Comparison of ENCODE assay signal across 9 mouse cellular contexts in genomic region chr5:142583616-142584126, GRCm38 (mm10). TPM values are rescaled to one million over a fixed set of nuclear protein-coding genes. Genes with fewer than 3 reads are reported as not detected.
DNase-seq lines count a peak whose midpoint lies in the region; ATAC-seq and TF ChIP-seq lines count a peak whose summit lies in the region.
"Had no signal": no experiment of that assay in that cellular context is flagged by ENCODE, and none has a peak within 500 bp of the region (broad histone marks: within the 10 kb centered on the region; RNA-seq: fewer than 3 reads in every experiment).

No protein-coding gene starts in this region.

- TF ChIP-seq POLR2A in kidney, adult 2 months (IDR thresholded peaks at IDR 0.05; ENCODE audit: low read depth, low read length) = no peak

- H3K27ac ChIP-seq in neural tube, embryonic 11.5 days (ENCODE audit: low read depth, low read length) = no peak overlapping the region
- peak overlapping the region; percentile 71 for H3K27ac ChIP-seq in hindbrain, embryonic 13.5 days
- peak overlapping the region; percentile 63 for H3K27ac ChIP-seq in midbrain, embryonic 12.5 days (replicated peaks)
- H3K27ac ChIP-seq in kidney, adult 2 months (ENCODE audit: insufficient read depth, low read depth, low read length) = no peak overlapping the region

- TF ChIP-seq CTCF in kidney, adult 2 months (conservative IDR thresholded peaks at IDR 0.05; ENCODE audit: insufficient read depth, insufficient read length, low read depth, low read length) = no peak

- H3K9me3 ChIP-seq in neural tube, embryonic 11.5 days (ENCODE audit: control insufficient read depth, low read length) = no peaks in the 10 kb centered on the region
- no peaks in the 10 kb centered on the region for H3K9me3 ChIP-seq in hindbrain, embryonic 13.5 days
- 0 out of 2 replicates have a peak, but pooled peaks cover 2% of the 10 kb centered on the region for H3K9me3 ChIP-seq in midbrain, embryonic 12.5 days

- no peak overlapping the region for H3K9ac ChIP-seq in neural tube, embryonic 11.5 days (ENCODE audit: low read length)
- no peak overlapping the region for H3K9ac ChIP-seq in hindbrain, embryonic 13.5 days
- H3K9ac ChIP-seq in midbrain, embryonic 12.5 days (replicated peaks) = no peak overlapping the region

- peak; percentile 92 for ATAC-seq in neural tube, embryonic 11.5 days (ENCODE audit: insufficient read depth, low FRiP score, low TSS enrichment)
- peak; percentile 90 for ATAC-seq in hindbrain, embryonic 13.5 days (ENCODE audit: low FRiP score)
- peak; percentile 90 for ATAC-seq in midbrain, embryonic 12.5 days (ENCODE audit: low FRiP score, low read depth)

- no peaks in the 10 kb centered on the region for H3K27me3 ChIP-seq in neural tube, embryonic 11.5 days (ENCODE audit: control insufficient read depth, insufficient read depth, low read length)
- H3K27me3 ChIP-seq in hindbrain, embryonic 13.5 days = 0 out of 2 replicates have a peak, but pooled peaks cover 4% of the 10 kb centered on the region
- H3K27me3 ChIP-seq in midbrain, embryonic 12.5 days = peaks cover 3% of the 10 kb centered on the region; the same call in 1 of the 2 replicates
- H3K27me3 ChIP-seq in kidney, adult 2 months (replicated peaks; ENCODE audit: control insufficient read depth, insufficient read depth, low read length) = no peaks in the 10 kb centered on the region

- no peaks in the 10 kb centered on the region for H3K4me1 ChIP-seq in neural tube, embryonic 11.5 days (ENCODE audit: control insufficient read depth, insufficient read depth, low read length)
- peaks cover 25% of the 10 kb centered on the region for H3K4me1 ChIP-seq in hindbrain, embryonic 13.5 days (replicated peaks)
- H3K4me1 ChIP-seq in midbrain, embryonic 12.5 days = peaks cover 11% of the 10 kb centered on the region
- H3K4me1 ChIP-seq in kidney, adult 2 months (ENCODE audit: control insufficient read depth, insufficient read depth, low read length) = no peaks in the 10 kb centered on the region

- no peak overlapping the region for H3K4me3 ChIP-seq in neural tube, embryonic 11.5 days (ENCODE audit: low read depth, low read length)
- H3K4me3 ChIP-seq in hindbrain, embryonic 13.5 days = no peak overlapping the region
- H3K4me3 ChIP-seq in midbrain, embryonic 12.5 days = no peak overlapping the region
- H3K4me3 ChIP-seq in kidney, adult 2 months (ENCODE audit: insufficient read depth, low read depth, low read length) = no peak overlapping the region

- 50% methylated on average over 14 of the region's 14 CpGs for WGBS in neural tube, embryonic 11.5 days
- WGBS in hindbrain, embryonic 13.5 days = 20% methylated on average over 14 of the region's 14 CpGs
- WGBS in midbrain, embryonic 12.5 days = 48% methylated on average over 14 of the region's 14 CpGs
- 57% methylated on average over 14 of the region's 14 CpGs for WGBS in kidney, adult 2 months

- H3K4me2 ChIP-seq in neural tube, embryonic 11.5 days (ENCODE audit: low read depth) = no peak overlapping the region
- H3K4me2 ChIP-seq in hindbrain, embryonic 13.5 days = peak overlapping the region; percentile 25; the same call in 1 of the 2 replicates
- no peak overlapping the region; the same call in 1 of the 2 replicates for H3K4me2 ChIP-seq in midbrain, embryonic 12.5 days (replicated peaks)

- no peaks in the 10 kb centered on the region for H3K36me3 ChIP-seq in neural tube, embryonic 11.5 days (ENCODE audit: control insufficient read depth, insufficient read depth, low read length)
- H3K36me3 ChIP-seq in hindbrain, embryonic 13.5 days = peaks cover 4% of the 10 kb centered on the region; the same call in 1 of the 2 replicates
- H3K36me3 ChIP-seq in midbrain, embryonic 12.5 days = no peaks in the 10 kb centered on the region
- H3K36me3 ChIP-seq in kidney, adult 2 months (ENCODE audit: control insufficient read depth, insufficient read depth, low read length) = no peaks in the 10 kb centered on the region

- peak; percentile 63 for DNase-seq in neural tube, embryonic 11.5 days (ENCODE audit: low spot score)
- no peak for DNase-seq in neural tube, embryonic 10.5 days (ENCODE audit: extremely low spot score, low spot score)
- DNase-seq in testis, postnatal 14 days (ENCODE audit: low spot score) = no peak
- no peak for DNase-seq in kidney, postnatal 36 days
- DNase-seq in urinary bladder, postnatal 10 days (ENCODE audit: low spot score) = no peak
- DNase-seq in kidney, adult 2 months = no peak

RNA-seq across cellular contexts. Expression of gene Mmd2, which starts 24.9 kb away (rescaled TPM):
- 5.0 and 5.7 TPM in 2 replicates for polyA plus RNA-seq in neural tube, embryonic 11.5 days (2014; fragmentation: Nextera tagmentation; extraction: Ambion mirVana)
- 34.1 and 34.8 TPM in 2 replicates for polyA plus RNA-seq in hindbrain, embryonic 13.5 days (2015; fragmentation: Nextera tagmentation; extraction: Ambion mirVana)
- polyA plus RNA-seq in midbrain, embryonic 12.5 days (2016; fragmentation: Nextera tagmentation; extraction: Ambion mirVana) = 10.4 and 11.4 TPM in 2 replicates
- 1.5 and 1.8 TPM in 2 replicates for polyA plus RNA-seq in kidney, adult 2 months (2012; rRNA removed)

RNA-seq across cellular contexts. Expression of gene Radil, which starts 32.8 kb away (rescaled TPM):
- polyA plus RNA-seq in neural tube, embryonic 11.5 days (2014; fragmentation: Nextera tagmentation; extraction: Ambion mirVana) = 6.7 and 7.0 TPM in 2 replicates
- polyA plus RNA-seq in hindbrain, embryonic 13.5 days (2015; fragmentation: Nextera tagmentation; extraction: Ambion mirVana) = 12.9 and 15.7 TPM in 2 replicates
- polyA plus RNA-seq in midbrain, embryonic 12.5 days (2016; fragmentation: Nextera tagmentation; extraction: Ambion mirVana) = 5.2 and 8.3 TPM in 2 replicates
- polyA plus RNA-seq in kidney, adult 2 months (2012; rRNA removed) = 0.67 and 0.88 TPM in 2 replicates

RNA-seq across cellular contexts. Expression of gene Wipi2, which starts 43.8 kb away (rescaled TPM):
- 59.3 and 64.2 TPM in 2 replicates for polyA plus RNA-seq in neural tube, embryonic 11.5 days (2014; fragmentation: Nextera tagmentation; extraction: Ambion mirVana)
- polyA plus RNA-seq in hindbrain, embryonic 13.5 days (2015; fragmentation: Nextera tagmentation; extraction: Ambion mirVana) = 44.4 and 44.5 TPM in 2 replicates
- polyA plus RNA-seq in midbrain, embryonic 12.5 days (2016; fragmentation: Nextera tagmentation; extraction: Ambion mirVana) = 65.1 and 67.6 TPM in 2 replicates
- 61.0 and 63.7 TPM in 2 replicates for polyA plus RNA-seq in kidney, adult 2 months (2012; rRNA removed)

RNA-seq across cellular contexts. Expression of gene Papolb, which starts 53.8 kb away (rescaled TPM):
- 0.22 and 0.32 TPM in 2 replicates for polyA plus RNA-seq in neural tube, embryonic 11.5 days (2014; fragmentation: Nextera tagmentation; extraction: Ambion mirVana)
- 0.23 and 0.31 TPM in 2 replicates for polyA plus RNA-seq in hindbrain, embryonic 13.5 days (2015; fragmentation: Nextera tagmentation; extraction: Ambion mirVana)
- polyA plus RNA-seq in midbrain, embryonic 12.5 days (2016; fragmentation: Nextera tagmentation; extraction: Ambion mirVana) = 0.29 TPM in 2 replicates
- 0.03 TPM in 1 of 2 replicates, not detected in the other for polyA plus RNA-seq in kidney, adult 2 months (2012; rRNA removed)
- polyA plus RNA-seq: liver, embryonic 16.5 days had no signal

Comparison
In these comparisons a context has a peak if more than half of its experiments do, and no peak if none do; other contexts are left out.
1. H3K27ac ChIP-seq: peak in hindbrain, embryonic 13.5 days (single experiment) and midbrain, embryonic 12.5 days (single experiment); none in neural tube, embryonic 11.5 days (single experiment) and kidney, adult 2 months (single experiment).
2. Peak in every context shown above with its lines, with median percentiles within 50 percentile points of each other: ATAC-seq.